Mouse (Mus musculus): ENCODE results near the gene Ppip5k1.

DNA sequence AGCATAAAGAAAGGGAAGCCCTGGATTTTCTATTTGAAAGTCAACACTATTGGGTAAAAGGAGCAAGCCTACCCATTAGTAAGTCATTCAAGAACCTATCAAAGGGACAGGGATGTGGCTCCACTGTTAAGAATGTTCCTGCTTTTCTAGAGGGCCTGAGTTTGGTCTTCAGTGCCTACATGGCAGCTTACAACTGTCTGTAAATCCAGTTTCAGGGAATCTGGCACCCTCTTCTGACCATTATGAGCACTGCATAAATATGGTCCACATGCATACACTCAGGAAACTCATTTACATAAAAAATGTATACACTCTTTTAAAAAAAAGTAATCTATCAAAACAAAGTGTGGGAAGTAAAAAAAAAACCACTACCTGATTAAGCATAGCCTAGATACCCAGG is 16.1 kb downstream of the Ppip5k1 start:
- TF ChIP-seq POLR2A (IDR thresholded peaks at IDR 0.05; ENCODE audit: borderline replicate concordance, extremely low read depth, low read depth, low read length) (no peak), CTCF (IDR thresholded peaks at IDR 0.05; ENCODE audit: insufficient read depth, low read length) (no peak)
